In the genomic region with DNA sequence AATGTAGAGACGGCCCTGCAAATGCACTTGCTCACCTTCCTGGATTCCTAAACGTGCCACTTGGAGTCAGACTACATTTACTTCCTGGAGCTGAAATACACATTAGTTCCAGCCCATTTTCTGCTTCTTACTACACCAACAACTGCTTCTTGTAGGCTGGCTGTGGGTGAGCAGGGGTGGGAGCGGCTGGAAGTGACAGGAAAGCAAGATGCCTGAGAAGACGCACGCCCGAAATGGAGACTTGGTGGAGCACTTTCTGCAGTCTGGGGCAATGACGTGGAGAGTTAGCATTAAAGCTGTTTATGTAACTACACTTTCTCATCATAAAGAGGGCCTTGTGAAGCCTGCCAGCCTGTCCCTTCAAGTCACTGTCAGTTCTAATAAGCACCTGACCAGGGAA, we compare ENCODE assay signal across 18 mouse cellular contexts.
DNase-seq lines count a peak whose midpoint lies in the region; ATAC-seq and TF ChIP-seq lines count a peak whose summit lies in the region.
"Had no signal": no experiment of that assay in that cellular context is flagged by ENCODE, and none has a peak within 500 bp of the region (broad histone marks: within the 10 kb centered on the region; RNA-seq: fewer than 3 reads in every experiment).

No protein-coding gene starts in this region.

- no peak overlapping the region for H3K4me2 ChIP-seq in heart, embryonic 16.5 days (ENCODE audit: low read depth, low read length)
- no peak overlapping the region for H3K4me2 ChIP-seq in lung, postnatal 0 days (replicated peaks; ENCODE audit: low read depth, low read length)
- H3K4me2 ChIP-seq: neural tube, embryonic 12.5 days had no signal

- peaks cover 31% of the 10 kb centered on the region for H3K4me1 ChIP-seq in cerebellum, adult 2 months (ENCODE audit: control insufficient read depth, insufficient read depth, low read length)
- peaks cover 52% of the 10 kb centered on the region for H3K4me1 ChIP-seq in heart, embryonic 16.5 days (ENCODE audit: control insufficient read depth, insufficient read depth, low read length)
- H3K4me1 ChIP-seq in heart, embryonic 10.5 days: peaks cover 30% of the 10 kb centered on the region
- no peaks in the 10 kb centered on the region for H3K4me1 ChIP-seq in lung, postnatal 0 days (ENCODE audit: insufficient read depth, low read depth, low read length)
- H3K4me1 ChIP-seq: neural tube, embryonic 12.5 days had no signal

- no peaks in the 10 kb centered on the region for H3K36me3 ChIP-seq in heart, embryonic 16.5 days (ENCODE audit: control insufficient read depth, insufficient read depth)
- H3K36me3 ChIP-seq in heart, embryonic 10.5 days: no peaks in the 10 kb centered on the region
- no peaks in the 10 kb centered on the region for H3K36me3 ChIP-seq in lung, postnatal 0 days (ENCODE audit: insufficient read depth, low read length)
- H3K36me3 ChIP-seq: neural tube, embryonic 12.5 days had no signal

- no peak for DNase-seq in cerebellum, adult 2 months
- DNase-seq in cerebellum, postnatal 36 days: no peak
- DNase-seq in heart, embryonic 10.5 days (ENCODE audit: low spot score): no peak
- DNase-seq in lung, postnatal 0 days (ENCODE audit: low spot score): peak; percentile 19
- no peak for DNase-seq in lung, postnatal 10 days
- peak; percentile 47 for DNase-seq in right cerebral cortex, postnatal 25 days
- DNase-seq in urinary bladder, adult 2 months (ENCODE audit: low spot score): no peak
- DNase-seq: adrenal gland, adult 8-10 months; gastrocnemius, postnatal 10 days; liver; lung, adult 18-20 months; thymus, postnatal 36 days had no signal

- no peaks in the 10 kb centered on the region for H3K27me3 ChIP-seq in cerebellum, adult 2 months (ENCODE audit: control insufficient read depth, insufficient read depth, low read length)
- H3K27me3 ChIP-seq in heart, embryonic 16.5 days (ENCODE audit: control insufficient read depth, insufficient read depth, low read length): no peaks in the 10 kb centered on the region
- no peaks in the 10 kb centered on the region for H3K27me3 ChIP-seq in heart, embryonic 10.5 days (ENCODE audit: insufficient read depth, poor library complexity, severe bottlenecking)
- H3K27me3 ChIP-seq in lung, postnatal 0 days (replicated peaks; ENCODE audit: insufficient read depth, low read length): no peaks in the 10 kb centered on the region
- H3K27me3 ChIP-seq: neural tube, embryonic 12.5 days had no signal

- no peak for TF ChIP-seq CTCF in cerebellum, adult 2 months (IDR thresholded peaks at IDR 0.05; ENCODE audit: borderline replicate concordance, insufficient read depth, low read depth, low read length)
- TF ChIP-seq CTCF in lung, postnatal 0 days (IDR thresholded peaks at IDR 0.05): no peak

- H3K27ac ChIP-seq in cerebellum, adult 2 months (ENCODE audit: insufficient read depth, low read length): peak overlapping the region; percentile 86
- peak overlapping the region; percentile 61; the same call in 1 of the 2 replicates for H3K27ac ChIP-seq in heart, embryonic 16.5 days (ENCODE audit: low read length)
- no peak overlapping the region for H3K27ac ChIP-seq in heart, embryonic 10.5 days
- no peak overlapping the region for H3K27ac ChIP-seq in lung, postnatal 0 days (ENCODE audit: low read length)
- H3K27ac ChIP-seq: hindbrain, postnatal 0 days; neural tube, embryonic 12.5 days; stomach, postnatal 0 days had no signal

- H3K4me3 ChIP-seq in cerebellum, adult 2 months (replicated peaks; ENCODE audit: insufficient read depth, low read depth, low read length): no peak overlapping the region
- H3K4me3 ChIP-seq in heart, embryonic 16.5 days (ENCODE audit: low read length): no peak overlapping the region
- H3K4me3 ChIP-seq in heart, embryonic 10.5 days: no peak overlapping the region
- H3K4me3 ChIP-seq in lung, postnatal 0 days (ENCODE audit: low read depth, low read length): no peak overlapping the region
- H3K4me3 ChIP-seq: megakaryocyte, embryonic 14.5 days; neural tube, embryonic 12.5 days had no signal

- no peak for TF ChIP-seq EP300 in lung, postnatal 0 days (IDR thresholded peaks at IDR 0.05)

- no peak for TF ChIP-seq POLR2A in cerebellum, adult 2 months (IDR thresholded peaks at IDR 0.05; ENCODE audit: borderline replicate concordance, insufficient read depth, low read length)

- ATAC-seq in heart, embryonic 16.5 days (replicated peaks; ENCODE audit: extremely low read depth, insufficient read depth, low FRiP score): no peak
- peak; percentile 33 for ATAC-seq in lung, postnatal 0 days
- ATAC-seq: forebrain, embryonic 16.5 days; hindbrain, postnatal 0 days had no signal

- WGBS in cerebellum, adult 2 months: 64% methylated on average over 7 of the region's 7 CpGs
- 59% methylated on average over 7 of the region's 7 CpGs for WGBS in heart, embryonic 16.5 days
- WGBS in heart, embryonic 10.5 days: 74% methylated on average over 7 of the region's 7 CpGs
- 43% methylated on average over 7 of the region's 7 CpGs for WGBS in lung, postnatal 0 days

- H3K9ac ChIP-seq in heart, embryonic 16.5 days (ENCODE audit: low read length): no peak overlapping the region
- no peak overlapping the region for H3K9ac ChIP-seq in lung, postnatal 0 days (replicated peaks; ENCODE audit: low read depth)
- H3K9ac ChIP-seq: neural tube, embryonic 12.5 days had no signal

- H3K9me3 ChIP-seq in heart, embryonic 16.5 days (replicated peaks; ENCODE audit: control insufficient read depth, low read length): no peaks in the 10 kb centered on the region
- no peaks in the 10 kb centered on the region for H3K9me3 ChIP-seq in heart, embryonic 10.5 days
- H3K9me3 ChIP-seq in lung, postnatal 0 days (ENCODE audit: low read length): no peaks in the 10 kb centered on the region
- H3K9me3 ChIP-seq: megakaryocyte, embryonic 14.5 days; neural tube, embryonic 12.5 days had no signal

Comparison
In these comparisons a context has a peak if more than half of its experiments do, and no peak if none do; other contexts are left out.
1. DNase-seq: peak in lung, postnatal 0 days (single experiment) and right cerebral cortex, postnatal 25 days (single experiment); none in cerebellum, adult 2 months (0 of 2), cerebellum, postnatal 36 days (0 of 2), heart, embryonic 10.5 days (single experiment), lung, postnatal 10 days (single experiment) and urinary bladder, adult 2 months (single experiment).
2. H3K27ac ChIP-seq: peak in cerebellum, adult 2 months (single experiment) and heart, embryonic 16.5 days (single experiment); none in heart, embryonic 10.5 days (single experiment) and lung, postnatal 0 days (single experiment).